Mouse (Mus musculus) CH12.LX (cell line): ENCODE results near the gene Dand5. TPM values are rescaled to one million over a fixed set of nuclear protein-coding genes. Genes with fewer than 3 reads are reported as not detected.

ENCODE experiments used
- DNase-seq: peaks from one replicate; pipeline ENCODE4 v3.0.0-alpha.2; 2013; ENCODE audit errors: extremely low read depth
- H3K27ac ChIP-seq: 2 replicates; pipeline ENCODE4 v1.5.1; 2012; ENCODE audit warnings: low read depth, mild to moderate bottlenecking, control low read depth, moderate library complexity; ENCODE audit not compliant: insufficient read depth
- H3K27me3 ChIP-seq: replicated peaks from 2 replicates; pipeline ENCODE3; 2012; ENCODE audit warnings: inconsistent platforms
- H3K36me3 ChIP-seq, 2 experiments: replicated peaks in 1 of 2; 2 replicates each; pipeline versions ENCODE3 to v1.6.1; 2012; ENCODE audit warnings: inconsistent platforms in 1 of 2, low read length in 1 of 2, mild to moderate bottlenecking in 1 of 2, mixed read lengths in 1 of 2, moderate library complexity in 1 of 2; ENCODE audit not compliant: control insufficient read depth in 1 of 2, insufficient read depth in 1 of 2
- H3K4me1 ChIP-seq, 2 experiments: 2 replicates each; pipeline ENCODE4 v1.6.1; 2012; ENCODE audit warnings: inconsistent platforms in 1 of 2, moderate library complexity in 1 of 2; ENCODE audit not compliant: insufficient read depth in 2 of 2, control insufficient read depth in 1 of 2
- H3K4me2 ChIP-seq: 2 replicates; pipeline ENCODE4 v1.6.1; 2012; ENCODE audit warnings: low read depth, mild to moderate bottlenecking, control low read depth; ENCODE audit not compliant: poor library complexity, insufficient read depth, severe bottlenecking
- H3K4me3 ChIP-seq, 3 experiments: fragments of 150-350 bp in 1 of 3; sonication (generic) in 1 of 3; replicated peaks in 1 of 3; 2 replicates each; pipeline versions ENCODE3 to v1.5.1; 2011 to 2012; ENCODE audit warnings: low read depth in 2 of 3, low read length in 2 of 3, mild to moderate bottlenecking in 2 of 3, moderate library complexity in 2 of 3, control low read depth in 1 of 3, improper control_type of control experiment in 1 of 3, inconsistent platforms in 1 of 3, mixed read lengths in 1 of 3; ENCODE audit not compliant: poor library complexity in 1 of 3
- H3K79me2 ChIP-seq: replicated peaks from 2 replicates; pipeline ENCODE4 v1.6.1; 2012; ENCODE audit warnings: mild to moderate bottlenecking, moderate library complexity; ENCODE audit not compliant: control insufficient read depth, poor library complexity, insufficient read depth, severe bottlenecking; ENCODE audit errors: extremely low read depth
- H3K9ac ChIP-seq: 2 replicates; pipeline ENCODE4 v1.6.1; 2012; ENCODE audit warnings: low read depth, mild to moderate bottlenecking, control low read depth, moderate library complexity; ENCODE audit not compliant: insufficient read depth
- H3K9me3 ChIP-seq: replicated peaks from 2 replicates; pipeline ENCODE3; 2012; ENCODE audit warnings: low read length, inconsistent platforms, mixed read lengths
- CHD1 ChIP-seq: IDR thresholded peaks from 2 replicates; pipeline ENCODE4 v1.6.1; 2012; ENCODE audit warnings: low read depth, low read length, improper control_type of control experiment, inconsistent platforms
- CHD2 ChIP-seq: IDR thresholded peaks from 2 replicates; pipeline ENCODE4 v1.6.1; 2011; ENCODE audit warnings: low read length, improper control_type of control experiment
- CTCF ChIP-seq, 2 experiments: IDR thresholded peaks in 1 of 2; conservative IDR thresholded peaks in 1 of 2; 2 replicates each; pipeline ENCODE4 v1.5.1; 2011 to 2012; ENCODE audit warnings: low read depth in 2 of 2, low read length in 2 of 2, improper control_type of control experiment in 1 of 2, inconsistent platforms in 1 of 2, mild to moderate bottlenecking in 1 of 2, moderate library complexity in 1 of 2
- E2F4 ChIP-seq: IDR thresholded peaks from 2 replicates; pipeline ENCODE4 v1.6.1; 2011; ENCODE audit warnings: low read depth, low read length, improper control_type of control experiment; ENCODE audit not compliant: insufficient replicate concordance
- EP300 ChIP-seq: IDR thresholded peaks from 2 replicates; pipeline ENCODE4 v1.6.1; 2011; ENCODE audit warnings: low read length, improper control_type of control experiment
- ETS1 ChIP-seq: conservative IDR thresholded peaks from 2 replicates; pipeline ENCODE4 v1.6.1; 2012; ENCODE audit warnings: low read depth, mild to moderate bottlenecking, inconsistent platforms, low read length, improper control_type of control experiment, moderate library complexity
- GABPA ChIP-seq: IDR thresholded peaks from 2 replicates; pipeline ENCODE4 v1.6.1; 2012; ENCODE audit warnings: low read depth, low read length, improper control_type of control experiment, inconsistent platforms; ENCODE audit not compliant: insufficient replicate concordance
- HCFC1 ChIP-seq: IDR thresholded peaks from 2 replicates; pipeline ENCODE4 v1.6.1; 2012; ENCODE audit warnings: low read depth, mild to moderate bottlenecking, inconsistent platforms, low read length, improper control_type of control experiment
- IRF4 ChIP-seq: IDR thresholded peaks from 2 replicates; pipeline ENCODE4 v1.6.1; 2014; ENCODE audit warnings: low read depth, mild to moderate bottlenecking, inconsistent platforms, low read length, improper control_type of control experiment
- JUN ChIP-seq: IDR thresholded peaks from 2 replicates; pipeline ENCODE4 v1.6.1; 2011; ENCODE audit warnings: low read depth, mild to moderate bottlenecking, low read length, improper control_type of control experiment, moderate library complexity; ENCODE audit not compliant: insufficient read depth
- JUND ChIP-seq: conservative IDR thresholded peaks from 2 replicates; pipeline ENCODE4 v1.6.1; 2011; ENCODE audit warnings: low read depth, low read length, improper control_type of control experiment
- MAFK ChIP-seq: IDR thresholded peaks from 2 replicates; pipeline ENCODE4 v1.6.1; 2011; ENCODE audit warnings: low read length, improper control_type of control experiment; ENCODE audit not compliant: insufficient replicate concordance
- MAZ ChIP-seq: IDR thresholded peaks from 2 replicates; pipeline ENCODE4 v1.6.1; 2012; ENCODE audit warnings: low read depth, mild to moderate bottlenecking, inconsistent platforms, low read length, improper control_type of control experiment, moderate library complexity
- MYC ChIP-seq: IDR thresholded peaks from 2 replicates; pipeline ENCODE4 v1.6.1; 2011; ENCODE audit warnings: low read depth, mild to moderate bottlenecking, improper control_type of control experiment, low read length
- NELFE ChIP-seq: IDR thresholded peaks from 2 replicates; pipeline ENCODE4 v1.6.1; 2011; ENCODE audit warnings: low read depth, low read length, improper control_type of control experiment
- NRF1 ChIP-seq: IDR thresholded peaks from 2 replicates; pipeline ENCODE4 v1.6.1; 2014; ENCODE audit warnings: low read depth, mild to moderate bottlenecking, inconsistent platforms, low read length, improper control_type of control experiment, moderate library complexity
- PAX5 ChIP-seq: IDR thresholded peaks from 2 replicates; pipeline ENCODE4 v1.6.1; 2012; ENCODE audit warnings: low read length, inconsistent platforms, mixed read lengths
- POLR2A ChIP-seq: IDR thresholded peaks from 2 replicates; pipeline ENCODE4 v1.6.1; 2011; ENCODE audit warnings: low read depth, mild to moderate bottlenecking, improper control_type of control experiment, low read length
- RCOR1 ChIP-seq: conservative IDR thresholded peaks from 2 replicates; pipeline ENCODE4 v1.6.1; 2012; ENCODE audit warnings: low read depth, mild to moderate bottlenecking, inconsistent platforms, low read length, improper control_type of control experiment
- SIN3A ChIP-seq: IDR thresholded peaks from 2 replicates; pipeline ENCODE4 v1.6.1; 2012; ENCODE audit warnings: low read length, improper control_type of control experiment, inconsistent platforms
- SMC3 ChIP-seq: IDR thresholded peaks from 2 replicates; pipeline ENCODE4 v1.6.1; 2011; ENCODE audit warnings: low read depth, low read length, improper control_type of control experiment
- TBP ChIP-seq: conservative IDR thresholded peaks from 2 replicates; pipeline ENCODE4 v1.6.1; 2011; ENCODE audit warnings: low read depth, low read length, improper control_type of control experiment
- USF1 ChIP-seq: IDR thresholded peaks from 2 replicates; pipeline ENCODE4 v1.6.1; 2014; ENCODE audit warnings: low read depth, mild to moderate bottlenecking, inconsistent platforms, low read length, improper control_type of control experiment
- USF2 ChIP-seq: conservative IDR thresholded peaks from 2 replicates; pipeline ENCODE4 v1.6.1; 2011; ENCODE audit warnings: low read depth, low read length, improper control_type of control experiment
- ZKSCAN1 ChIP-seq: IDR thresholded peaks from 2 replicates; pipeline ENCODE4 v1.6.1; 2012; ENCODE audit warnings: low read depth, inconsistent platforms, low read length, improper control_type of control experiment, borderline replicate concordance
- ZMIZ1 ChIP-seq: IDR thresholded peaks from 2 replicates; pipeline ENCODE4 v1.6.1; 2012; ENCODE audit warnings: low read depth, mild to moderate bottlenecking, inconsistent platforms, low read length, improper control_type of control experiment
- dilution Hi-C: fragments of 300-500 bp; cut with MboI; formaldehyde crosslinking; loops from 2 replicates; pipeline ENCODE4 v1.14.3; 2020; ENCODE audit warnings: low sequenced_read_pairs; ENCODE audit not compliant: extremely low pct_unique_long_range_greater_than_20kb, extremely low pct_ligation_motif_present
- in situ Hi-C: fragments of 300-500 bp; cut with MboI; formaldehyde crosslinking; loops from 3 replicates; pipeline ENCODE4 v1.14.3; 2019; ENCODE audit warnings: low sequenced_read_pairs, low pct_ligation_motif_present, low pct_unique_long_range_greater_than_20kb, mixed read lengths
- polyA plus RNA-seq: library from polyadenylated mRNA; unstranded; fragments of >175 nt; gene quantifications from 2 replicates; pipeline ENCODE4 v1.2.1, GENCODE M21; 2012; ENCODE audit warnings: low read depth; ENCODE audit not compliant: insufficient read length
- total RNA-seq, 2 experiments: library from RNA; depleted of rRNA; stranded (reverse); fragments of 300-350 nt in 1 of 2; fragments of >200 nt in 1 of 2; gene quantifications; 2 replicates each; pipeline ENCODE4 v1.2.3; 2012 to 2014

Dand5 gene
- total and polyA plus RNA-seq, 3 experiments: 1.4 to 1.7 (median 1.5) TPM

DNA sequence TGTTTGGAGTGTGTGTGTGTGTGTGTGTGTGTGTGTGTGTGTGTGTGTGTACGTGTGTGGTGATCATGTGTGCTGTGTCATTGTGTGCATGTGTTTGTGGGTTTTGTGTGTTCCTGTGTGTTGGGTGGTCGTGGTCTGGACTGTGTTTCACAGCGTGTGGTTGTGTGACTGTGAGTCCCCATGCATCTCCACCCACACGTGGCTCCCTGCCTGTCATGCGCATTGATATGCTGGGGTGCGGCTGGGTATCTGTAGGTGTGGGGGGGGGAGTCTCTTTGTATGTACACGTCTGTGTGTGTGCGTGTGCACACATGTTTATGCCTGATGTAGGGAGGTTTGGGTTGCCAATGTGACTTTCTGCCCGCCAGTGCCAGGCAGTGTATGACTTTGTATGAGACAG lies 29.5 kb downstream of the Dand5 start:
- no peak for DNase-seq
- Histone ChIP-seq H3K4me1 (no peaks in the 10 kb centered on the region), H3K79me2 (no peaks in the 10 kb centered on the region), H3K36me3 (no peaks in the 10 kb centered on the region), H3K27me3 (peaks cover 95% of the 10 kb centered on the region), H3K4me3 (no peak overlapping the region), H3K9me3 (no peaks in the 10 kb centered on the region), H3K27ac (no peak overlapping the region), H3K4me2 (no peak overlapping the region), H3K9ac (no peak overlapping the region)
- dilution Hi-C loops: no loop called here
- in situ Hi-C loops: no loop called here
- TF ChIP-seq RCOR1 (no peak), CTCF (conservative IDR thresholded peaks at IDR 0.05 in 1 of 2, IDR thresholded peaks at IDR 0.05 in 1 of 2; ENCODE audit: low read depth in 2 of 2, low read length in 2 of 2) (no peak), E2F4 (no peak), ZMIZ1 (no peak), MAFK (no peak), EP300 (no peak), ETS1 (no peak), POLR2A (no peak), SMC3 (no peak), CHD2 (no peak), MYC (no peak), USF1 (no peak), IRF4 (no peak)

DNA sequence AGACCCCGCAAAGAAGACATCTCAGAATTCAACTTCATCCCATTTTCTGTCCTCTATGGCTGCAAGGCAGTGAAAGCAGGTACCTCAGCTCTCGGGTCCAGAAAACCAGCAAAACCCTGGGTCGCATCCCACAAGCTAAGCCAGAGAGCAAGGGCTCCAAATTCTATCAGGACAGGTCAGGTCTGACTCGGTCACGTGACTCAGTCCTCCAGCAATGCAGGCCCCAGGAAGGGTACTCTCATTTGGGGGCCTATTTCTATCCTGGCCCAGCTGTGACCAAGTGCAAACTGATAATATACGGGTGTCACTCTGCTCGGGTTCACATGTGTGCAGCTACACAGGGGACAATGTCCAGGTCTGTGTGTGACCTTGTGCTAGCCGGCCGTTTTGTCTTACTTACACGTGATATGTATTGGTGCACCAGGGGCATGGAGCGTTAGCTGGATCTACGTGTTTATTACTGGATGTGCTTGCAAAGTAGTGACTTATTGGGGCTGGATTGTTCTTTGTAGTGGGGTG lies 30.1 kb downstream of the Dand5 start:
- no peak for DNase-seq
- in situ Hi-C loops (no loop called here), dilution Hi-C loops (no loop called here)
- Histone ChIP-seq H3K4me1 (no peaks in the 10 kb centered on the region), H3K9me3 (no peaks in the 10 kb centered on the region), H3K27me3 (peaks cover 95% of the 10 kb centered on the region), H3K36me3 (no peaks in the 10 kb centered on the region), H3K4me3 (no peak overlapping the region), H3K4me2 (no peak overlapping the region), H3K9ac (no peak overlapping the region), H3K79me2 (no peaks in the 10 kb centered on the region), H3K27ac (no peak overlapping the region)
- TF ChIP-seq SIN3A: no peak
- TF ChIP-seq USF2: 0 out of 2 replicates have a peak, but pooled peaks have one; percentile 14
- peak; percentile 22; the same call in 1 of the 2 replicates for TF ChIP-seq USF1
- no peak for TF ChIP-seq NELFE

DNA sequence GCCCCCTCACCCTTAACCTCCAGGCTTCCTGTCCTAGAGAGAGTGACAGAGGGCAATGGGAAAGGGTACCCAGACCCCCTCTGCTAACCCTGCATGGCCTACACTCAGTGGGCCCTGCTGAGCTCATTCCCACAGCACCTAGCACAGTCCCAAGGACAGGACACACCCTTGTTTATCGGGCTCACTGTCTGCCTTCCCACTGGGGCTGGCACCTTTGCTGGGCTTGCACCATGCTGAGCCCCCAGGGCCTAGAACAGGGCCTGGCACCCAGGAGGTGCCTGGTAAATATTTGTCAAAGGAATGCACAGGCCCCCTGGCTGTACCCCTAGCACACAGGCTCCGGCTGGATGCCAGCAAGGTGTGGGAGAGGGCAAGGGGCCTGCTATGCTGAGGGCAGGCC lies 32.1 kb downstream of the Dand5 start:
- dilution Hi-C loops: no loop called here
- DNase-seq: no peak
- H3K9me3 ChIP-seq: no peaks in the 10 kb centered on the region
- H3K9ac ChIP-seq: no peak overlapping the region
- H3K27ac ChIP-seq: no peak overlapping the region
- H3K4me1 ChIP-seq: no peaks in the 10 kb centered on the region
- H3K27me3 ChIP-seq: peaks cover 94% of the 10 kb centered on the region
- H3K79me2 ChIP-seq: no peaks in the 10 kb centered on the region
- no peak overlapping the region for H3K4me3 ChIP-seq
- H3K36me3 ChIP-seq: no peaks in the 10 kb centered on the region
- in situ Hi-C loops: no loop called here
- no peak overlapping the region for H3K4me2 ChIP-seq
- TF ChIP-seq JUND: no peak
- TF ChIP-seq ZKSCAN1: no peak
- no peak for TF ChIP-seq GABPA
- TF ChIP-seq NRF1: no peak
- no peak for TF ChIP-seq JUN
- TF ChIP-seq ZMIZ1: no peak
- TF ChIP-seq NELFE: no peak
- no peak for TF ChIP-seq MAFK
- TF ChIP-seq TBP: no peak
- no peak for TF ChIP-seq HCFC1
- no peak for TF ChIP-seq CTCF (conservative IDR thresholded peaks at IDR 0.05 in 1 of 2, IDR thresholded peaks at IDR 0.05 in 1 of 2; ENCODE audit: low read depth in 2 of 2, low read length in 2 of 2)
- TF ChIP-seq RCOR1: no peak
- TF ChIP-seq PAX5: no peak
- TF ChIP-seq CHD1: no peak
- no peak for TF ChIP-seq MAZ
- TF ChIP-seq SMC3: no peak
- no peak for TF ChIP-seq USF2
